Mouse (Mus musculus): Measurements from ENCODE around the gene Csf2rb.

- TF ChIP-seq POLR2A (IDR thresholded peaks at IDR 0.05; ENCODE audit: insufficient read depth, low read depth, low read length), result no peak
- no peak for TF ChIP-seq CTCF (IDR thresholded peaks at IDR 0.05)
These were observed 37.6 kb upstream of the Csf2rb start for GRCm38 (mm10) chr15:78287941-78288340.
